Mouse (Mus musculus) layer of hippocampus, postnatal 36 days (tissue): ENCODE data around the gene Llgl2. TPM values are rescaled to one million over a fixed set of nuclear protein-coding genes. Genes with fewer than 3 reads are reported as not detected.

ENCODE experiments used
- DNase-seq, 2 experiments: peaks; one replicate each; pipeline ENCODE4 v3.0.0; 2022
- total RNA-seq, 2 experiments: library from RNA; stranded (reverse); gene quantifications; 2 replicates each; pipeline ENCODE4 v1.2.3; 2021

Gene Llgl2
- total RNA-seq, 2 experiments from 2014 or later = 1.2 to 2.4 TPM

DNA sequence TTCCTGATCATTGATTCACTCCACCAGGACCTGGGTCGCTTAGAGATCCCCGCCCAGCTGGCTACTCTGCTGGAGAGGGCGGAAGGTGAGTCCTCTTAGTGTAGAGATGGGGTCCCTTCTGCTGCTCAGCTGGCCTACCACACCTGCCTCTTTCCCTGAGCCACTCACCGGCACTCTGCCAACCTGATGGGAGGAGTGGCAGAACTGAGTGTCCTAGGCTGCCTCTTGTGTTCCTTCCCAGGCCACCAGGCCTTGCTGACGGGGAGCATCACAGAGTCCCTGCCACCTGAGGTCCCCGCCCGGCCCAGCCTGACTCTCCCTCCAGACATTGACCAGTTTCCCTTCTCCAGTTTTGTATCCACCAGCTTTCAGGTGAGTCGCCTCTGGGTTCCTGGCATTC, 54.2 kb downstream of the Llgl2 start:
- no peak for DNase-seq

DNA sequence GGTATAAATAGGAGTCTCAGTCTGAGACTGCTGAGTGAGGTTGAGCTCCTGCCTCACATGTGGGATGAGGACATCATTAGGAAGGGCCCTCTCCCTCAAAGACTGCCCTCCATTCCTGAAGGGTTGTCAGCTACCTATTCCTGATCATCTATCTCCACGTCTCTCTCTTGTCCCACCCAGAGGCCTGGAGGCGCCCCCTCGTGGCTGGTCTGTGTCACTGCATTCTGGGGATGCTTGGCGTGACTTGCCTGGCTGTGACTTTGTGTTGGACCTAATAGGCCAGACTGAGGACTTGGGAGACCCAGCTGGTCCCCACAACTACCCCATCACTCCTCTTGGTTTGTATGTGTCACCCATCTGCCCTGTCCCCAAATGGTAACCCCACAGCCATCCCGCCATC, 57.2 kb downstream of the Llgl2 start:
- DNase-seq = no peak

DNA sequence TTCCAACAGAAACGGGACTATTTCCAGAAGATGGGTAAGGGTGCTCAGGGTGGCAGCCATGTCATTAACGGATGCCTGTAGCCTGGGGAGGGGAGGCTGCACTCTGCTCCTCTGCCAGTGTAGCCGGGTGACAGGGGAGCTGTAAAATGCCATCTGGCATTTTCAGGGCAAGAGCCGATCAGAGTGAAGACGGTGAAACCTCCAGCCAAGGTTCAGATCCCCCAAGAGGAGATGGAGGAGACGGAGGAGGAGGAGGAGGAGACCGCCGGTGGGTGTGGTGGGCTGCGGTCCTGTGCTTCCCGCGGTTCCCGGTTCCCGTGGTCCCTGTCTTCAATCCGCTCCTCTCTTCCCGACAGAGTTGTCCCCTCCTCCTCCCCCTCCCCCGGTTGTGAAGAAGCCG, 59.4 kb downstream of the Llgl2 start:
- DNase-seq = no peak

DNA sequence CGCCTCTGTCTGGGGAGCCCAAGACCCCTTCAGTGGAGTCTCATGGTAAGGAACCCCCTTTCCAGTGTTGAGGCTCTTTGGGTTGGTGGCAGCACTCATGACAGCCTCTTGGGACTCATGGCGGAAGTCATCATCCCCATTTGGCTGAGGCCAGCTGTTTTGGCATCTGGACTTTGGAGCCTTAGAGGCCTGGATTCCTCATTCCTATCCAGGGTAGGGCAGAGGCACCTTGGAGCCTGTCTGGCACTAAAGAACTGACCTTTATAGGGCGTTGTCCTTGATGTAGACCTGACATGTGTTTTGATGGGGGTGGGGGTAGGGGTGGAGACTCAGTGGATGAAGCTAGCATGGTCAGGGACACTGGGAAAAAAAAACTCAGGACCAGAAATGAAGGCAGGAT, 60.5 kb downstream of the Llgl2 start:
- no peak for DNase-seq

DNA sequence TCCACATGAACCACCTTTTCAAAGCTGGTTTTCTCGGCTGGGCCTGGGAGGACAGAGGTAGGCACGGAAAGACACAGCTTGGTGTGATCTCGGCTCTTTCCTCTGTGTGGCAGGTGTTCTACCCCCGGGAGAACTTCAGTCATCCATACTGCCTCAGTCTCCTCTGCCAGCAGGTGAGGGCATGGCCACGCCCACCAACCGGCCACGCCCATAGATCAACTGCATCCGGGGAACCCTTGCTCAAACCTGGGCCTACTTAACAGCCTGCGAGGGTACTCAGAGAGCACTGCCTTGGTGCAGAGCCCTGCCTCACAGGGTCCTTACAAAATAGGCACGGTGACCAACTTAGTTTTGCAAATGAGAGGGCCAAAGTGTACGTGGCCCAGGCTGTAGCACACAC, 61.4 kb downstream of the Llgl2 start:
- no peak for DNase-seq

DNA sequence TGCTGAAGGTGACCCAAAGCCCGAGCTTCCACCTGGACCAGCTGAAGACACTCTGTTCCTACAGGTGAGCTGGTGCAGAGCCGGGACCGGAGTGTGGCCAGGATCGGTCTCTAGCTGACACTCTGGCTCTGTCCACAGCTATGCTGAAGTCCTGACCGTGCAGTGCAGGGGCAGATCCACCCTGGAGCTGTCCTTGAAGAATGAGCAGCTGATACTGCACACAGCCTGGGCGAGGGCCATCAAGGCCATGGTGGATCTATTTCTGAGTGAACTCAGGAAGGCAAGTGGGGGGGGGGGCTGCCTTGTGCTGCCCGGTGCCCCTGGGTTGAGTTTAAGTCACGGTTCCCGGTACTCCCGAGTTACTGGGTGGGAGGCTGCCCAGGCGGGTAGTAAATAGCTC, 62.6 kb downstream of the Llgl2 start:
- no peak for DNase-seq

DNA sequence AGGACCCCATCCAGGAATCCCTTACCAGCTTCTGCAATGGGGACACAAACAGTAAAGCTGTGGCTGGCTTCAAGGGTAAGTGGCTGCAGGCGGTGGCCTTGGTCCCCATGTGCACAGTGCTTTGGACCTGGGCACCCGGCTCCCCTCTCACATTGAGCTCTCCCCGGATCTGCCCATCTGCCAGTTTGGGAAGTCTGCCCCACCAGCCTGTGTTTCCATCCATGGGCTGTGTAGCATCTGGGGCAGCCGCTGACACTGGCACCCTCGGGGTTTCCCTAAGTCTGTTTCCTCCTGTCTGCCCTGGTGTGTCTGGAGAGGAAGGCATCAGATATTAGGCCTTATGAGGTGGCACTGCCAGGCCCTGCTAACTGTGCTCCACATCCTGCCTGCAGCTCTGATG, 64.2 kb downstream of the Llgl2 start:
- no peak for DNase-seq

DNA sequence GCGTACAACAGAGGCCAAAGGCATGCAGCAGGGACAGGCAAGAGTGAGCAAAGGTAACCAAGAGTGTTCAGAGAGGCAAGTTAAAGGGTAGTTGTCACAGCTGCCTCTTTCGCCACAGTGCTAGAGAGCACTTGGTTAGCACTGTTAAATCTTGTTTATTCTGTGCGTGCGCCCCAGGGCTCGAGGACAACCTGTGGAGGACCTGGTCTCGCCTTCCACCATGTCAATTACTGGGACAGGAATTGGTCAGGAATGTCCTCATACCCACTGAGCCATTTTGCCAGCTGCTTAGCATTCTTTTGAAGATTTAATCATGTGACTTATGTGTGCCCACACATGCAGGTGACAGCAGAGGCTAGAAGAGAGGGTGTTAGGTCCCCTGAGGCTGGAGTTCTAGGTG, 65.3 kb downstream of the Llgl2 start:
- no peak for DNase-seq

DNA sequence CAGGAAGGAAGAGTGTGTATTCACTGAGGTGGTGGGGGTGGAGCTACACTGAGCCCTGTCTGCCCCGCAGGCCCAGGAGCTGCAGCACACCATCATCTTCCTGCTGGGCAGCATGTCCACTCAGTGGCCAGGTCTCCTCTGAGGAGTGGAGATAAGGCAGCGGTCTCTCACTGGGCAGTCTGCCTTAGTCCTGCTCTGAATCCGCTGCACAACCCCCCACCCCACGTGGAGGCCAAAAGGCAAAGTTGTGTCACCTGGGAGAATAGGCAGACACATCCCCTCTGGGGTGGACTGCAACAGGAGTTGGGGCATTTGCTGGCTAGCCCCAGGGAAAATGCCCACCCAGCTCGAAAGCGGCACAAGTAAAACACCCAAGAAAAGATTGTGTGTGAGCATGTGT, 68.4 kb downstream of the Llgl2 start:
- DNase-seq = no peak

DNA sequence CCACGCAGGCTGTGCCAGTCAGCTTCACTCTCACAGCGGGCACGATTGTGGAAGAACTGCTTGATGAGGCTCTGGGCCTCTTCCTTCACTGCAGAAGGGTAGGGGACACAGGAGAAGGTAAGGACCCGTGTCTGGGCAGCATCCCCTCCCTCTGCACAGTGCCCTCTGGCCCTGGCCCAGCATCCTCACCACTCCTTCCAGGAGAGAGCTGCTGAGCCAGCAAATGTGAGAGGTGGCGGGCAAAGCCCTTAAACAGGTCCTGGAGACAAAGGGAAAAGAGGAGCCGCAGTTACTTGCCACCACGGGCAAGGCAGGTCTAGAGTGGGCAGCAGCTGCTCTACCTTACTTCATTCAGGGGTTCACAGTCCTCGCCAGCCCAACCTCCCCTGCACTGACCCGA, 69.2 kb downstream of the Llgl2 start:
- DNase-seq = no peak

DNA sequence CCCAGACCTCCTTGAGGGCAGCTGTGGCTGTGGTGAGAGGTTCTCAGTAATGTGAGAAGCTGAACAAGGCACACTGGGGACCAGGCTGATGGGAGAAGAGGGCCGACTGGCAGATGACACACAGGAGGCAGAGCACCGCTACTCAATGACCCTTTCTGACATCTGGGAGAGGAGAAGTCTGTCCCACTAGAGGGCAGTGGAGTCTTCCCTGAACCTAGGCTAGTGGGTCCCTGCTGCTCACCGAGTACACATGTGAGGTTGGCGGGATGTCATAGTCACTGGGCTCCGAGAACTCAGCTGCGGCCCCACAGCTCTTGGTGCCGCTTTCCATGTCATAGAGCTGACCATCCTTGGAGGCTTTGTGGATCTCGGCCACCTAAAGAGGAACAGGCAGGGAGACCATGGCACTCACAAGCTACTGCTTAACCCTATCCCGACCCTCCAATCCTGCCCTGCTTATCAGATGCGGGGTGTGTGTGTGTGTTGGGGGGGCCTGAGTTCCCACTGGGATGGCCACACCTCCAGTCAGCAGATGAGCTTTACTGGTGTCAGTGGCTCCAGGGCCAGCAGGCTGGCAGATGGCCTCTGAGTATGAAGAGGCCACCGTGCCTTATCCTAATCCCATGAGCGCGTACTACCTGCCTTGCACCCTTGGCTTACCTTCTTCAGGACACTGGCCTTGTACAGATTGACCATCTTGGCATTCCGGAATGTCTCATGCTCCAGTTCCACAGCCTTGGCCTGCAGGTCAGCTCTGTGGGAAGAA, 71.1 kb downstream of the Llgl2 start:
- DNase-seq = no peak

DNA sequence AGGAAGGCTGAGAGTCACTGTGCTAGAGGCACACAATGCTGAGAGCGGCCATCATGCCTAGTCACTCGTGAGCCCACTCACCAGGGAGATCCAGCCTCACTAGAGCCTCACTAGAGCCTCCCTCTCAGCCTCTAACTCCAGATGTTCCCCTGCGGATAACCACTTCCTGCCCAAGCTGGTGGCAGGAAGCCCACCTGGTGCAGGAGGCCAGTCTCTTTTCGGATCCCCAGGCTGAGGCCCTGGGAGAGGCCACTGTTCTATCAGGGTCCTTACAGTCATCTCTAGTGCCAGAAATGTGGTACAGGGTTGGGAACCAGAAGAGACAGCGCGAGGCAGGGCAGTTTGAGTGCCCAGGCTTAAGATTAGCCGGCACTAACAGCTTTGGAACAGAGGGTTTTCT, 74.6 kb downstream of the Llgl2 start:
- DNase-seq = no peak

DNA sequence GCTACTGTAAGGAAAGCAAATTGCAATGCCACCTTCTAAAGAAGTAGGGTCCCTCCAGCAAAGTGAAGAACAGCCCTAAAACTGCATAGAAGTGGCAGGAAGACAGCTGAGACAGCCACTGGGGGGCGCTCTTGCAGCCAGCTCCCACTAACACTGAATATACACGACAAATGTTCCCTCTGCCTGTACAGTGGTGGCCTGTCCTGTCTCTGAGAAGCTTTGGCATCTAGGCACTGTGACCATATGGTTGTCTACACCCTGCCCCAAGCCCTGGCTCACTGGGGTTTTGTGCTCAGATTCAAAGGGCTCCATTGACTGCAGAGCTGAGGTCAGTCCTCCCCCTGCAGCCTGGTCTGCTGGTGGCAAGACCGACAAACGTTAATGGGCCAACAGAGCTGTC, 75.0 kb downstream of the Llgl2 start:
- peak; percentile 37 to 63 for DNase-seq

DNA sequence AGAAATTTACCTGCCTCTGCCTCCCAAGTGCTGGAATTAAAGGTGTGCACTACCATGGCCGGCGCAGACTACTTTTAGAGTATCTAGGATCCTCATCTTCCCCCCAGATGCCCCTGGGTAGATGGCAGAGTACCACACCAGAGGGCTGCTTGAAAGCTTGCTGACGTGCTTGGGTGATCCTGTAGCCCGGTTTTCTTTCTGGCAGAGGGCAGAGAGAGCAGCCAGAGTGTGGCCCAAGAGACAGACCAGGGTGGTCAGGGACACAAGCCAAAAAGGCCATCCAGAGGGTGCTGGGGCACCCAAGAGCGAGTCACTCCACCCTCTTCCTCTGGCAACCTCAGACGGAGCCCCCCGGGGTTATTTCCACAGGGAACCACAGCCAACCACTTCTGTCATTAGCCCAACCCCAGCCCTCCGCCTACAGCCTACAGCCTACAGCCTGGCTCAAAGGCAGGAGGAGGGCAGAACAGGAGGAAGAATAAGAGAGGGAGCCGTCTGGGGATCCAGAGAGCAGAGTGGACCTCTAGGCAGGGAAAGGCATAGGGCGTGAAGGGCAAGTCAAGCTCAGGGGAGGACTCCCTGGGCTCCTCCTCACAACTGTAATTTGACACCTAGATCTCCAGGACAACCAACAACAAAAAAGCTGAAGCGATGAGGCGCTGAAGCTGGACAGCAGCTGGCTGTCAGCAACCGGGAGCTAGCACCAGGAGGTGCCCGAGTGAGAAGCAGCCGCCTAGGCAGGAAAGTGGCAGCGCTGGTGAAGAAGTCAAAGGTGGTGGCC, 75.8 kb downstream of the Llgl2 start, which contains the start of gene Smim5:
Gene Smim5, plus strand, starts transcription at position 481 of the 781 bp plus-strand sequence.
- DNase-seq = no peak

DNA sequence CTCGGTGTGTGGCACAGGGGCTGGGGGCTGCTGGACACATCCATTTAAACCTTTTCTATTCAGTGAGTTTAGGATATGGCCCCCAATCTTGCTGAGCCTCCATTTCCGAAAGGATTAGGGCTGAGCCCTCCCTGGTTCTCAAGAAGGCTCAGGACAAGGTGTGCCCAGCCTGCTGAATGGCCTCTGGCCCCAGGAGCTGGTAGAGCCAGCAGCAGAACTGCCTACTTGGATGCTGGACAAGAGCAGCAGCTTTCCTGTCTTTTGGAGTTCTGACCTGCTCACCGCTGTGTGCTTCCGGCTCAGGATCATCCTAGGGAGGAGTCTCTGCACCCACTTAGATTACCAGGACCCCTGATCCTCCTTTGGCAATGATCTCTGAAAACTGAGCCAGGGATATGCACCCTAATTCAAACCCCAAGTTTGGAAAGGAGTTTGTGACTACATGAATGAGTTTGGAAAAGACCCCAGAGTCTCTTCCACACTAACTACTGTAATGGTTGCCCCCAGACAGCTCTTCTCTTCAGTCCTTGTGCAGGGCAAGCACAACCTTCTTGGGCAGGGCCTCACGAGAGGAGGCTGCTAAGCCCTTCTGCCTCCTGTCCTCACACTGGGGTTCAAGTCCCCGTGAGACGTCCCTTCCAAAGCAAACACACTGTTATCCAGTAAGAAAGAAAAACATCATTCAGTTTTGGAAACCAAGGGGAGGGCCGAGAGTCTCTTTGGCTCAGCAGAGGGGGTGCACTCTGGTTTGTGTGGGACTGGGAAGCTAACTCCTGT, 76.9 kb downstream of the Llgl2 start:
- no peak for DNase-seq

DNA sequence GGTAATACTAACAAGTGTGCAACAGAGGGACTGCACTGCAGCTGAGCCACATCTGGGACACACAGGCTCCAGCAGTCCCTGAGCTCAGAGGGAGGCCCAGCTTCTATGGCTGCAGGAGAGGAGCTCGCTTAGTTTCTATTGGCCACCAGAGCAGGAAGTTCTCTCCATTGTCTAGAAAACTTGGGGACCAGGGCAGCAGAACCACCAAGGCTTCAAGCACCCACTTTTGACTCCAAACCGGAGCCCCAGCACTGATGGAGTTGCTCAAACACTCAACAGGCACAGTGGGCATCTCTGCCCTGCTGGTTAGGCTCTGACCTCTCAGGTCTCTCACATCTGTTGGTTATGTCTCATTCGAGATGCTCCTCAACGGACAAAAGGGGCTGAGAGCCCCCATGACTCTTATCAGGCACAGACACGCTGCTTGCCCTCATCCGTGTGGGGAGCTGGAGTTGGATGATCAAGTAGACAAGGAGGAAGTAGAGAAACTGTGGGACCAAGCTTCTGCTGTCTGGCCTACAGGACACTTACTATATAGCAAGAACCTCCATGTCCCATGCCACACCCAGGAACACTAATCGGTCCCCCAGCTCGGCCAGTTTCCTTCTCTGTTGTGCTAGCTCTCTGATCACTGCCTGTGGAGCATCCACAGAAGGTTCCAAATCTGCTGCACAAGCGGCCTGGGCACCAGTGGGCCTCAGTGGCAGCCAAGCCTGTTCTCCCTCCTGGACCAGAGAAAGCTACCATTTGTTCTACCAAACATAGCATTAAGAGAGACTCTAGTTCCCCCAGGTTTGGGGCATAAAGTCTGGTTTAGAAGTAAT, 77.7 kb downstream of the Llgl2 start:
- no peak for DNase-seq

DNA sequence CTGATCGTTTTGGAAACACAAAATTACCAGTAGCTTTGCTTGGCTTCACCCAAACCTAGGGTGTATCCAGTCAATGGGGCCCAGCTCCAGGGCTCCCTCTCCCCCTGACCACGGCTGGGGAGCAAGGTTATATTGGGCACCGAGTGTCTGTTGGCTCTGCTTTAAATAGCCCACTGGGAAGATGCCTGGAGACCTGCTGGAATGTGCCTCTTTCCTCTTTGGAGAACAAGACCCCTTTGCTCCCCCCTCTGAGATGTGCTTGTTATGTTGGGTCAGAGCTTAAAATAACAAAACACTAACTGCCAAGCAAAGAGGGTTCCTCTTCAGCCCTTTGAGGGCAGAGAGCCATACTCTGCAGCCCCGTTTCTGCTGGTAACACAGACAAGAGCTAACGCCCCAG, 78.3 kb downstream of the Llgl2 start:
- no peak for DNase-seq

DNA sequence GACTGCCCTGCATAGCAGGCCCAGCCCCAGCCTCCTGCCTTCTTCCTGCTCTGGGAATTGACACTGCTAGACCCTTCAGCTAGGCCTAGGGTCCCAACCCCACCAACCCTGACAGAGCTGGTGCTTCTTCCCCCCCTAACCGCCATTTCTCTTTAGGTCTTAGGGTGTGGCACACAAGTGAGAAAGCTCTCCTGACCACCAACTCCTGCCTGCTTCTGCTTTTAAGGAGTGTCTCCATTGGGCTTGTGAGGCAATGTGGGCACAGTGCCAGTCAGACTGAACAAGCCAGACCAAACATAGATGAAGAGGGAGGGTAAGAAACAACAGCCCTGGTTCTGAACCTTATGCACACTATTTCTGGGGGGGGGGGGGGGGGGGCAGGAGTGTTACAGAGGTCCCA, 79.0 kb downstream of the Llgl2 start:
- no peak for DNase-seq

DNA sequence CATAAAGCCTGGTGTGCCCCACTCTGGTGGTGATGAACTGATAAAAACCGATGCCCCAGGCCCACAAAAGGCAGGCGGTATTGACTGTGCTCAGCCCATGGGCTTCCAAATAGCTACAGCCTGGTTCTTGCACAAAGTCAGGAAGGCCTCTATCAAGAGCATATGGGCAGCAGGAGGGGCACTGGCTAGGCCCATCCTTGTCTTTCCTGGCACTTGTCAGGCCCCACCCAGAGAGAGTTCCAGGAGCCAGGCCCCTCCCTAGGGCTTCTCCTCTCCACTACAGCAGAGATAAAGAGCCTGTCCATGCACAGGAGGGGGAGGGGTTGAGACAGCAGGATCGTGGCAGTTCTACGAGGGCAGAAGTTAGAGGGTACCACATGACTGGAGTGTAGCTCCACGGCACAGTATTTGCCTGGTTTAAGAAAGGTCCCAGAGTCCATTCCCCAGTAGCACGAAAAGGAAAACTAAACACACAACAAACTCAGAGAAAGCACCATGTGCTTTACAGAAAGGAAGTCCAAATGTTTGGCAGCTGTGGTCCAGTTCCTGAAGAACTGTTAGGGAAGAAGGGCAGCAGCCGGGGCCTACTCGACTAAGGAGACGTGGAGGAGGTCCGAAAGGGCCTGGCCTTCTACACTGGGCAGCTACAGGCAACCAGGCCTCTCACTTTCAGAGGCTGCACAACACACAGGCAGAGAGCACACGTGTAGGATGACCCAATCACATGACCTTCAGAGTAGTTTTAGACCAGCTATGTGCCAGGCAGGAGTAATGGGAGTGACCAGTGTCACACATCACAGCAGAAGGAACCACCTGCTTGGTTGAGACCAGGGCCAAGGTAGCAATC, 79.8 kb downstream of the Llgl2 start:
- DNase-seq = no peak

DNA sequence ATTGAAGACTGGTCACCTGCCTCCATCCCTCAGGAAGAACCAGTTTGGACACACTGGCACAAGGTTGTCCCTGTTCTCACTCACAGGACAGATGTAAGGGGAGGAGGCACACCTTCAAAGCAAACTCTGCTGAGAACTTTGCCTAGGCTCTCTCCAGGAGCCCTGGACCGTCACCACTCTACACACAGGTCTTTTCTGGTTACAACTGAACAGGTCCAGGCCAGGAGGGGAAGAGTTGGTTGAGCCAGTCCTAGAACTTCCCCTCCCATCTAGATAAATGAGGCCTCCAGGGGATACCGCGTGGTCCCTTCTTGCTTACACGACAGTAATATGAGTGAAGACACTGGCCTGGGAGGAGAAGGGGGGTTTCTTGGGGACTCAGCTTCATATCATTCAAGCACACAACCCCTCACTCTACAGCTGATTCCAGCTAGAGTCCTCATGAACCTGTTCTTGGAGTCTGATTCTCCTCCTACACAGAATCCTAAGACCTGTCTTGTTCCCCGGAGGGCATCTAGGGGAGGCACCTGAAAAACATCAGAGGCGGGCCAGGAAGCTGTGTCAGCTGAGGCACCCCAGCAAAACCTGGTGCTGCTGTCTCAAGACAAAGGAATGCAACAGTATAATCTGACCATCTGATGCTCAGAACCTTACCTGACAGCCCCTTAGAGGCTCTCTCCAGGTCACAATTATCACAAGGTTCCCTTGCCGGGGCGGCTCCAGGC, 80.5 kb downstream of the Llgl2 start:
- no peak for DNase-seq
